Mouse (Mus musculus) A20 (cell line): ENCODE measurements around the gene Rufy1.

ENCODE experiments used
- DNase-seq: peaks from one replicate; pipeline ENCODE4 v3.0.0-alpha.2; 2011; ENCODE audit warnings: low read depth, low spot score

Gene Rufy1

GRCm38 (mm10) chr11:50430277-50431133 lies at the start of gene Rufy1:
Gene Rufy1 (minus strand): TSS chr11:50431125.
- peak; percentile 97 for DNase-seq

- DNase-seq: no peak
These were observed 47.1 kb upstream of the Rufy1 start for GRCm38 (mm10) chr11:50478072-50478471.

GRCm38 (mm10) chr11:50477486-50478070 lies 46.7 kb upstream of the Rufy1 start:
- DNase-seq: no peak

GRCm38 (mm10) chr11:50476971-50477370 lies 46.0 kb upstream of the Rufy1 start:
- no peak for DNase-seq

GRCm38 (mm10) chr11:50473933-50474332 lies 43.0 kb upstream of the Rufy1 start:
- DNase-seq: no peak

GRCm38 (mm10) chr11:50472161-50472939 lies 41.4 kb upstream of the Rufy1 start:
- DNase-seq: no peak

- DNase-seq: no peak
These were observed 30.6 kb upstream of the Rufy1 start for GRCm38 (mm10) chr11:50461481-50461880.

- DNase-seq: no peak
These were observed 28.3 kb upstream of the Rufy1 start for GRCm38 (mm10) chr11:50459250-50459649.

GRCm38 (mm10) chr11:50457111-50457911 lies 26.4 kb upstream of the Rufy1 start:
- no peak for DNase-seq

GRCm38 (mm10) chr11:50456455-50456854 lies 25.5 kb upstream of the Rufy1 start:
- no peak for DNase-seq

- no peak for DNase-seq
These were observed 24.0 kb upstream of the Rufy1 start for GRCm38 (mm10) chr11:50454934-50455333.

GRCm38 (mm10) chr11:50450236-50450635 lies 19.3 kb upstream of the Rufy1 start:
- no peak for DNase-seq

- DNase-seq: peak; percentile 56
These were observed 17.2 kb upstream of the Rufy1 start for GRCm38 (mm10) chr11:50448163-50448562.

GRCm38 (mm10) chr11:50443259-50444065 lies 12.5 kb upstream of the Rufy1 start:
- peak; percentile 56 for DNase-seq

GRCm38 (mm10) chr11:50441637-50442036 lies 10.7 kb upstream of the Rufy1 start:
- no peak for DNase-seq

GRCm38 (mm10) chr11:50440691-50441090 lies 9.8 kb upstream of the Rufy1 start:
- DNase-seq: no peak

- peak; percentile 63 for DNase-seq
These were observed 8.9 kb upstream of the Rufy1 start for GRCm38 (mm10) chr11:50439857-50440256.

- peak; percentile 57 for DNase-seq
These were observed 2.0 kb upstream of the Rufy1 start for GRCm38 (mm10) chr11:50432896-50433295.

GRCm38 (mm10) chr11:50432069-50432440 lies 1.1 kb upstream of the Rufy1 start:
- DNase-seq: no peak
